Mouse (Mus musculus) neural tube, embryonic 14.5 days (tissue): ENCODE data around the gene Lgr5. TPM values are rescaled to one million over a fixed set of nuclear protein-coding genes. Genes with fewer than 3 reads are reported as not detected.

Source experiments
- ATAC-seq: fragments of 200-750 bp; cut with Nextera tagmentation; 2 replicates; pipeline ENCODE4 v1.8.0; 2017; ENCODE audit warnings: low read depth, mild to moderate bottlenecking, moderate TSS enrichment, moderate library complexity
- H3K27ac ChIP-seq: fragments of 300-500 bp; sonication (generic); 2 replicates; pipeline ENCODE4 v1.5.1; 2014; ENCODE audit warnings: low read depth, mild to moderate bottlenecking, control low read depth, low read length, moderate library complexity, mixed read lengths
- H3K27me3 ChIP-seq: fragments of 300-500 bp; sonication (generic); 2 replicates; pipeline ENCODE4 v1.6.1; 2014; ENCODE audit warnings: low read length; ENCODE audit not compliant: control insufficient read depth, insufficient read depth
- H3K36me3 ChIP-seq: fragments of 300-500 bp; sonication (generic); 2 replicates; pipeline ENCODE4 v1.6.1; 2014; ENCODE audit warnings: low read length, mixed read lengths; ENCODE audit not compliant: control insufficient read depth, insufficient read depth
- H3K4me1 ChIP-seq: fragments of 300-500 bp; sonication (generic); 2 replicates; pipeline ENCODE4 v1.6.1; 2014; ENCODE audit warnings: low read length; ENCODE audit not compliant: control insufficient read depth, insufficient read depth
- H3K4me2 ChIP-seq: fragments of 300-500 bp; sonication (generic); 2 replicates; pipeline ENCODE4 v1.6.1; 2014; ENCODE audit warnings: mild to moderate bottlenecking, low read depth, low read length, control low read depth
- H3K4me3 ChIP-seq: fragments of 300-500 bp; sonication (generic); 2 replicates; pipeline ENCODE4 v1.5.1; 2014; ENCODE audit warnings: low read depth, low read length, control low read depth, mixed read lengths
- H3K9ac ChIP-seq: fragments of 300-500 bp; sonication (generic); replicated peaks from 2 replicates; pipeline ENCODE4 v1.6.1; 2014; ENCODE audit warnings: low read depth, mild to moderate bottlenecking, control low read depth, low read length, mixed read lengths
- H3K9me3 ChIP-seq: fragments of 300-500 bp; sonication (generic); 2 replicates; pipeline ENCODE4 v1.6.1; 2016; ENCODE audit warnings: low read length; ENCODE audit not compliant: control insufficient read depth
- WGBS: fragments of 180-500 bp; shearing (Covaris S2); extraction: QIAGEN DNeasy Blood & Tissue Kit; methylation state at CpG from one replicate; pipeline ENCODE4 v1.1.7; 2014; 5-methylcytosine and 5-hydroxymethylcytosine counted together
- polyA plus RNA-seq: library from polyadenylated mRNA; unstranded; fragments of >200 nt; fragmentation: Nextera tagmentation; extraction: Ambion mirVana; gene quantifications from 2 replicates; pipeline ENCODE4 v1.2.1, GENCODE M21; 2014

Lgr5 gene
- polyA plus RNA-seq, 1 experiment from 2014 or later: 5.3 TPM

GRCm38 (mm10) chr10:115470621-115471334 is 116.8 kb downstream of the Lgr5 start:
- no peaks in the 10 kb centered on the region for H3K4me1 ChIP-seq
- ATAC-seq: peak; percentile 66
- no peaks in the 10 kb centered on the region for H3K36me3 ChIP-seq
- no peaks in the 10 kb centered on the region for H3K27me3 ChIP-seq
- H3K9ac ChIP-seq: peak overlapping the region; percentile 53; the same call in 1 of the 2 replicates
- WGBS: 29% methylated on average over 17 of the region's 17 CpGs
- peak overlapping the region; percentile 79 for H3K27ac ChIP-seq
- H3K9me3 ChIP-seq: no peaks in the 10 kb centered on the region
- H3K4me3 ChIP-seq: peak overlapping the region; percentile 31
- peak overlapping the region; percentile 29 for H3K4me2 ChIP-seq

- no peak overlapping the region for H3K9ac ChIP-seq
- no peak overlapping the region for H3K27ac ChIP-seq
- no peaks in the 10 kb centered on the region for H3K9me3 ChIP-seq
- peak; percentile 86 for ATAC-seq
- WGBS: 6% methylated on average over 7 of the region's 7 CpGs
- H3K36me3 ChIP-seq: no peaks in the 10 kb centered on the region
- H3K4me1 ChIP-seq: no peaks in the 10 kb centered on the region
- no peak overlapping the region for H3K4me3 ChIP-seq
- H3K27me3 ChIP-seq: no peaks in the 10 kb centered on the region
- no peak overlapping the region for H3K4me2 ChIP-seq
Measured at GRCm38 (mm10) chr10:115469040-115469439, 118.5 kb downstream of the Lgr5 start.

DNA sequence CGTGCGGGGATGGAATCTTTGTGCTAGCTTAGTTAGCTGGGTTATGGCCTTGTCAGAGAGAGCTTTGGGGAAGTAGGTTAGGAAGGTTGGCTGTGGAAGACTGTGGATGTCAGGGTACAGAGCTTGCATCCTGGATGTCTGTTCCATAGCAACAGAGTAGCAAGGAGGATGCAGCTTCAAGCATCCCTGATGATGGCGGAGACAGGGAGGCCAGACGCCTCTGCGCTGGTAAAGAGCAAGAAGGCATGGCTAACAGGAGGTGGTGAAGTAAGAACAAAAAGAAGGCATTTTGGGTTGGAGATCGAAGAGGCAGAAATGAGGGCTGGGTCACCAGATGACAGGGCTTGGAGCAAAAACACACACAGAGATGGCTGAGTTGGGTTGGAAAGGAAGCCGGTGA is 118.9 kb downstream of the Lgr5 start:
- Histone ChIP-seq H3K4me2 (no peak overlapping the region), H3K27me3 (no peaks in the 10 kb centered on the region), H3K9me3 (no peaks in the 10 kb centered on the region), H3K9ac (no peak overlapping the region), H3K36me3 (no peaks in the 10 kb centered on the region), H3K27ac (no peak overlapping the region), H3K4me3 (no peak overlapping the region), H3K4me1 (no peaks in the 10 kb centered on the region)
- WGBS: 26% methylated on average over 7 of the region's 7 CpGs
- ATAC-seq: peak; percentile 44; the same call in 1 of the 2 replicates

GRCm38 (mm10) chr10:115467985-115468384 is 119.6 kb downstream of the Lgr5 start:
- Histone ChIP-seq H3K9me3 (no peaks in the 10 kb centered on the region), H3K27ac (no peak overlapping the region), H3K36me3 (no peaks in the 10 kb centered on the region), H3K4me2 (no peak overlapping the region), H3K9ac (no peak overlapping the region), H3K4me1 (no peaks in the 10 kb centered on the region), H3K4me3 (no peak overlapping the region), H3K27me3 (no peaks in the 10 kb centered on the region)
- 85% methylated on average over 8 of the region's 8 CpGs for WGBS
- ATAC-seq: no peak

- 81% methylated on average over 6 of the region's 6 CpGs for WGBS
- no peak for ATAC-seq
- no peak overlapping the region for H3K27ac ChIP-seq
Measured at GRCm38 (mm10) chr10:115465778-115466177, 121.8 kb downstream of the Lgr5 start.

DNA sequence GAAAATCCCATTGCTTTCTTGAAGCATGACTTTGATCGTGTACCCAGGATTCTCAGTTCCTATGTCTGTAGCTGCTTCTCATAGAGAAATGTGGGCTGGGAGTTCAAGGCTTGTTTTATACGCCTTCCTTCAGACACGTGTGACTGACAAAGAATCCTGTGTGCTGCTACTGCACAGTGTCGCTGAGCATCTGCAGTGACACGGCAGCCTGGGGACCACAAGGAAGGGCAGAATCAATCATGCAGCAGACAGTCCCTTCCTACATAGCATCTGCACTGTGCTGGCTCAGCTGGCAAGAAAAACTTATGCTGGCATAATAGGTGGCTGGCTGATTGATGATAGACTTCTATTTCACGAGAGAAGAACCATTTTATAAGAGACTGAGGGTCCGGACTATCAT is 122.5 kb downstream of the Lgr5 start:
- Histone ChIP-seq H3K4me3 (no peak overlapping the region), H3K36me3 (no peaks in the 10 kb centered on the region), H3K27ac (no peak overlapping the region), H3K9ac (no peak overlapping the region), H3K27me3 (no peaks in the 10 kb centered on the region), H3K4me1 (no peaks in the 10 kb centered on the region), H3K4me2 (no peak overlapping the region), H3K9me3 (no peaks in the 10 kb centered on the region)
- peak; percentile 50; the same call in 1 of the 2 replicates for ATAC-seq
- whole genome bisulfite sequencing: 59% methylated on average over 7 of the region's 7 CpGs

More at GRCm38 (mm10) chr10:115465778-115466177, 121.8 kb downstream of the Lgr5 start:
- no peaks in the 10 kb centered on the region for H3K4me1 ChIP-seq
- H3K27me3 ChIP-seq: no peaks in the 10 kb centered on the region
- no peaks in the 10 kb centered on the region for H3K36me3 ChIP-seq
- H3K9me3 ChIP-seq: no peaks in the 10 kb centered on the region
- no peak overlapping the region for H3K9ac ChIP-seq
- H3K4me3 ChIP-seq: no peak overlapping the region
- no peak overlapping the region for H3K4me2 ChIP-seq

DNA sequence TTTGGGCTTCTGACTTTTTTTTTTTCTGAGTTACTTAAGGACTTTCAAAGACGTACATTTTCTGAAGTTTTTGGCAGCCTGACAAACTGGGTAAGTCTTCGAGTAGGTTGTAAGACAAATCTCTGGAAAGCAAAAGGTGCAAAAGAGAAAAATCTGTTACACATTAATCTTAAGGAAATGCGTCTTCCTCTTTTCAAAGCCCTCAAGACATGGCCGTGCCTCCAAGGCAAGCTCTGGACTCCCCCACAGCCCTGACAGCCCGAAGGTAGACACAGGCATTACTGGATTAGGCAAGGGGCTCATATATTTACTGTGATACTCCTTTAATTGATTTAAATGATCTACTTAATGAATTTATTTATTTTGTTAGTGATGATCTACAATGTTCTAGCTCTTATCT is 124.9 kb downstream of the Lgr5 start:
- Histone ChIP-seq H3K27me3 (no peaks in the 10 kb centered on the region), H3K4me1 (no peaks in the 10 kb centered on the region), H3K4me3 (no peak overlapping the region), H3K9me3 (no peaks in the 10 kb centered on the region), H3K4me2 (no peak overlapping the region), H3K36me3 (no peaks in the 10 kb centered on the region), H3K27ac (no peak overlapping the region), H3K9ac (no peak overlapping the region)
- WGBS: 72% methylated on average over 5 of the region's 5 CpGs
- no peak for ATAC-seq

GRCm38 (mm10) chr10:115457368-115458021 is 130.1 kb downstream of the Lgr5 start:
- no peaks in the 10 kb centered on the region for H3K9me3 ChIP-seq
- no peaks in the 10 kb centered on the region for H3K27me3 ChIP-seq
- no peak overlapping the region for H3K27ac ChIP-seq
- H3K36me3 ChIP-seq: no peaks in the 10 kb centered on the region
- no peaks in the 10 kb centered on the region for H3K4me1 ChIP-seq
- no peak overlapping the region for H3K9ac ChIP-seq
- no peak for ATAC-seq
- 58% methylated on average over 6 of the region's 6 CpGs for WGBS
- H3K4me2 ChIP-seq: no peak overlapping the region
- no peak overlapping the region for H3K4me3 ChIP-seq

GRCm38 (mm10) chr10:115448614-115449013 is 139.0 kb downstream of the Lgr5 start:
- no peak for ATAC-seq
- Histone ChIP-seq H3K4me1 (no peaks in the 10 kb centered on the region), H3K36me3 (no peaks in the 10 kb centered on the region), H3K9me3 (peaks cover 3% of the 10 kb centered on the region; the same call in 1 of the 2 replicates), H3K27ac (no peak overlapping the region), H3K4me2 (no peak overlapping the region), H3K9ac (no peak overlapping the region), H3K27me3 (no peaks in the 10 kb centered on the region), H3K4me3 (no peak overlapping the region)
- WGBS: 94% methylated on average over 13 of the region's 13 CpGs
